Mouse (Mus musculus): ENCODE results near the gene Asrgl1. TPM values are rescaled to one million over a fixed set of nuclear protein-coding genes. Genes with fewer than 3 reads are reported as not detected.

The Asrgl1 gene
- polyA plus RNA-seq, 1 experiment from 2014 or later = 16.6 TPM

- H3K36me3 ChIP-seq = no peaks in the 10 kb centered on the region
- H3K4me1 ChIP-seq (replicated peaks) = peaks cover 7% of the 10 kb centered on the region
- H3K4me3 ChIP-seq = no peak overlapping the region
- no peak overlapping the region for H3K27ac ChIP-seq
- H3K4me2 ChIP-seq = no peak overlapping the region
- no peak overlapping the region for H3K9ac ChIP-seq
- H3K9me3 ChIP-seq = no peaks in the 10 kb centered on the region
- 75% methylated on average over 3 of the region's 3 CpGs for WGBS
- H3K27me3 ChIP-seq = no peaks in the 10 kb centered on the region
- ATAC-seq (ENCODE audit: low FRiP score) = no peak
Measured at GRCm38 (mm10) chr19:9063831-9064230, 71.6 kb downstream of the Asrgl1 start.

- Histone ChIP-seq H3K4me1 (replicated peaks) (peaks cover 7% of the 10 kb centered on the region), H3K36me3 (no peaks in the 10 kb centered on the region), H3K9ac (no peak overlapping the region), H3K9me3 (no peaks in the 10 kb centered on the region), H3K4me3 (no peak overlapping the region), H3K27me3 (no peaks in the 10 kb centered on the region), H3K27ac (no peak overlapping the region), H3K4me2 (no peak overlapping the region)
- 90% methylated on average over 2 of the region's 2 CpGs for WGBS
- ATAC-seq (ENCODE audit: low FRiP score) = no peak
Measured at GRCm38 (mm10) chr19:9062822-9063221, 72.6 kb downstream of the Asrgl1 start.

GRCm38 (mm10) chr19:9061221-9061893, 74.1 kb downstream of the Asrgl1 start:
- no peak overlapping the region for H3K4me3 ChIP-seq
- H3K9me3 ChIP-seq = no peaks in the 10 kb centered on the region
- no peak overlapping the region for H3K4me2 ChIP-seq
- no peaks in the 10 kb centered on the region for H3K36me3 ChIP-seq
- 88% methylated on average over 8 of the region's 8 CpGs for WGBS
- peaks cover 6% of the 10 kb centered on the region for H3K4me1 ChIP-seq (replicated peaks)
- no peak overlapping the region for H3K27ac ChIP-seq
- H3K9ac ChIP-seq = no peak overlapping the region
- no peak for ATAC-seq (ENCODE audit: low FRiP score)
- H3K27me3 ChIP-seq = no peaks in the 10 kb centered on the region

DNA sequence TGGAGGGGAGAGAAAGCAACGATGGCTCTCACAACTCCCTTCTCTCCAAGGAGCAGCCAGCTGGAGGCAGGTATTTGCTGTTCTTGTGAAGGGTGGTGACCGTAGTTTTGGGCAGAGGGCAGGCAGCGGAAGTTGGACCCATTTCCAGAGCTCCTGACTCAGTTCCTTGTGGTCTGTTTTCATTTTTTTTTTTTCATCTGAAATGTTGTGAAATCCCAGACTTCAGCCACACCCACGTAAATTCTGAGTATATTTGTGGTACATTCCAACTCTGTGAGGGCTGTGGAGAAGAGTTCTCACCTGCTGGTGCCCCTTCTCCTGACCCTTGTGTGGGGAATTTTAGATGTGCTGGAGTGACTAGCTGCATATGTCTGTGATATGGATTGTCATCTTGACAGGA, 75.3 kb downstream of the Asrgl1 start:
- WGBS = 62% methylated on average over 4 of the region's 4 CpGs
- Histone ChIP-seq H3K27me3 (no peaks in the 10 kb centered on the region), H3K4me3 (no peak overlapping the region), H3K4me1 (replicated peaks) (no peaks in the 10 kb centered on the region), H3K9me3 (no peaks in the 10 kb centered on the region), H3K36me3 (no peaks in the 10 kb centered on the region), H3K4me2 (no peak overlapping the region), H3K9ac (no peak overlapping the region), H3K27ac (no peak overlapping the region)
- ATAC-seq (ENCODE audit: low FRiP score) = no peak

Other genes starting within 250 kb of the Asrgl1 start
- gene 1810009A15Rik, start 246.8 kb downstream of the Asrgl1 start, polyA plus RNA-seq (2015; fragmentation: Nextera tagmentation; extraction: Ambion mirVana) = 56.5 and 61.6 TPM in 2 replicates
- gene Gm49416, start 246.7 kb downstream of the Asrgl1 start, polyA plus RNA-seq (2015; fragmentation: Nextera tagmentation; extraction: Ambion mirVana) = not detected in 2 replicates
- 34.3 and 34.6 TPM in 2 replicates for gene Ints5, start 242.6 kb downstream of the Asrgl1 start, polyA plus RNA-seq (2015; fragmentation: Nextera tagmentation; extraction: Ambion mirVana)
- gene Ganab, start 237.6 kb downstream of the Asrgl1 start, polyA plus RNA-seq (2015; fragmentation: Nextera tagmentation; extraction: Ambion mirVana) = 91.7 and 95.9 TPM in 2 replicates
- gene B3gat3, start 215.3 kb downstream of the Asrgl1 start, polyA plus RNA-seq (2015; fragmentation: Nextera tagmentation; extraction: Ambion mirVana) = 89.7 and 91.8 TPM in 2 replicates
- 1.6 and 1.8 TPM in 2 replicates for gene Rom1, start 206.3 kb downstream of the Asrgl1 start, polyA plus RNA-seq (2015; fragmentation: Nextera tagmentation; extraction: Ambion mirVana)
- 9.4 and 11.3 TPM in 2 replicates for gene Eml3, start 206.1 kb downstream of the Asrgl1 start, polyA plus RNA-seq (2015; fragmentation: Nextera tagmentation; extraction: Ambion mirVana)
- gene Mta2, start 193.8 kb downstream of the Asrgl1 start, polyA plus RNA-seq (2015; fragmentation: Nextera tagmentation; extraction: Ambion mirVana) = 133 and 137 TPM in 2 replicates
- gene Tut1, start 181.8 kb downstream of the Asrgl1 start, polyA plus RNA-seq (2015; fragmentation: Nextera tagmentation; extraction: Ambion mirVana) = 29.4 and 31.1 TPM in 2 replicates
- 344 and 348 TPM in 2 replicates for gene Eef1g, start 168.6 kb downstream of the Asrgl1 start, polyA plus RNA-seq (2015; fragmentation: Nextera tagmentation; extraction: Ambion mirVana)
- gene Ahnak, start 146.4 kb downstream of the Asrgl1 start, polyA plus RNA-seq (2015; fragmentation: Nextera tagmentation; extraction: Ambion mirVana) = 5.7 and 6.4 TPM in 2 replicates
- not detected in 2 replicates for gene Scgb1a1, start 47.7 kb downstream of the Asrgl1 start, polyA plus RNA-seq (2015; fragmentation: Nextera tagmentation; extraction: Ambion mirVana)